Mouse (Mus musculus): ENCODE results near the gene Klf9. TPM values are rescaled to one million over a fixed set of nuclear protein-coding genes. Genes with fewer than 3 reads are reported as not detected.

Gene Klf9
- polyA plus RNA-seq, 1 experiment from 2014 or later = 1.2 TPM

- no peak for DNase-seq (ENCODE audit: low spot score)
- H3K9ac ChIP-seq (ENCODE audit: low read length) = no peak overlapping the region
- no peaks in the 10 kb centered on the region for H3K36me3 ChIP-seq (ENCODE audit: control insufficient read depth, insufficient read depth, low read length)
- no peaks in the 10 kb centered on the region for H3K27me3 ChIP-seq (ENCODE audit: control insufficient read depth, insufficient read depth, low read length)
- H3K4me1 ChIP-seq (ENCODE audit: control insufficient read depth, insufficient read depth, low read length) = no peaks in the 10 kb centered on the region
- H3K27ac ChIP-seq (replicated peaks; ENCODE audit: low read depth, low read length) = no peak overlapping the region
- H3K9me3 ChIP-seq (ENCODE audit: control insufficient read depth, low read length) = no peaks in the 10 kb centered on the region
- ATAC-seq (ENCODE audit: insufficient number of reproducible peaks, low FRiP score, low TSS enrichment, low read depth) = no peak
- H3K4me3 ChIP-seq (ENCODE audit: low read depth, low read length) = no peak overlapping the region
- 88% methylated on average over 3 of the region's 3 CpGs for WGBS
- no peak overlapping the region for H3K4me2 ChIP-seq (ENCODE audit: low read depth, severe bottlenecking)
Observed at GRCm38 (mm10) chr19:23178533-23178932, 37.5 kb downstream of the Klf9 start.

- ATAC-seq (ENCODE audit: insufficient number of reproducible peaks, low FRiP score, low TSS enrichment, low read depth) (no peak), DNase-seq (ENCODE audit: low spot score) (no peak)
- no peaks in the 10 kb centered on the region for H3K4me1 ChIP-seq (ENCODE audit: control insufficient read depth, insufficient read depth, low read length)
- 91% methylated on average over 4 of the region's 4 CpGs for WGBS
- no peaks in the 10 kb centered on the region for H3K9me3 ChIP-seq (ENCODE audit: control insufficient read depth, low read length)
- H3K27me3 ChIP-seq (ENCODE audit: control insufficient read depth, insufficient read depth, low read length) = no peaks in the 10 kb centered on the region
- H3K4me2 ChIP-seq (ENCODE audit: low read depth, severe bottlenecking) = no peak overlapping the region
- no peak overlapping the region for H3K27ac ChIP-seq (replicated peaks; ENCODE audit: low read depth, low read length)
- H3K36me3 ChIP-seq (ENCODE audit: control insufficient read depth, insufficient read depth, low read length) = no peaks in the 10 kb centered on the region
- H3K4me3 ChIP-seq (ENCODE audit: low read depth, low read length) = no peak overlapping the region
- no peak overlapping the region for H3K9ac ChIP-seq (ENCODE audit: low read length)
Observed at GRCm38 (mm10) chr19:23183493-23183892, 42.5 kb downstream of the Klf9 start.

- no peak for DNase-seq (ENCODE audit: low spot score)
- 82% methylated on average over 4 of the region's 4 CpGs for WGBS
- no peak for ATAC-seq (ENCODE audit: insufficient number of reproducible peaks, low FRiP score, low TSS enrichment, low read depth)
Observed at GRCm38 (mm10) chr19:23184068-23184467, 43.0 kb downstream of the Klf9 start.

GRCm38 (mm10) chr19:23187732-23188131 is 46.7 kb downstream of the Klf9 start:
- Histone ChIP-seq H3K27ac (replicated peaks; ENCODE audit: low read depth, low read length) (no peak overlapping the region), H3K36me3 (ENCODE audit: control insufficient read depth, insufficient read depth, low read length) (no peaks in the 10 kb centered on the region), H3K4me2 (ENCODE audit: low read depth, severe bottlenecking) (no peak overlapping the region), H3K4me3 (ENCODE audit: low read depth, low read length) (no peak overlapping the region), H3K9me3 (ENCODE audit: control insufficient read depth, low read length) (no peaks in the 10 kb centered on the region), H3K4me1 (ENCODE audit: control insufficient read depth, insufficient read depth, low read length) (no peaks in the 10 kb centered on the region), H3K27me3 (ENCODE audit: control insufficient read depth, insufficient read depth, low read length) (no peaks in the 10 kb centered on the region), H3K9ac (ENCODE audit: low read length) (no peak overlapping the region)
- DNase-seq (ENCODE audit: low spot score) (no peak), ATAC-seq (ENCODE audit: insufficient number of reproducible peaks, low FRiP score, low TSS enrichment, low read depth) (no peak)
- WGBS = 88% methylated on average over 6 of the region's 6 CpGs

More at GRCm38 (mm10) chr19:23184068-23184467, 43.0 kb downstream of the Klf9 start:
- no peaks in the 10 kb centered on the region for H3K27me3 ChIP-seq (ENCODE audit: control insufficient read depth, insufficient read depth, low read length)
- no peak overlapping the region for H3K4me3 ChIP-seq (ENCODE audit: low read depth, low read length)
- H3K27ac ChIP-seq (replicated peaks; ENCODE audit: low read depth, low read length) = no peak overlapping the region
- H3K4me2 ChIP-seq (ENCODE audit: low read depth, severe bottlenecking) = no peak overlapping the region
- H3K9ac ChIP-seq (ENCODE audit: low read length) = no peak overlapping the region
- no peaks in the 10 kb centered on the region for H3K36me3 ChIP-seq (ENCODE audit: control insufficient read depth, insufficient read depth, low read length)
- H3K9me3 ChIP-seq (ENCODE audit: control insufficient read depth, low read length) = no peaks in the 10 kb centered on the region
- no peaks in the 10 kb centered on the region for H3K4me1 ChIP-seq (ENCODE audit: control insufficient read depth, insufficient read depth, low read length)

- H3K9ac ChIP-seq (ENCODE audit: low read length) = no peak overlapping the region
- H3K27ac ChIP-seq (replicated peaks; ENCODE audit: low read depth, low read length) = no peak overlapping the region
- H3K4me2 ChIP-seq (ENCODE audit: low read depth, severe bottlenecking) = no peak overlapping the region
- H3K9me3 ChIP-seq (ENCODE audit: control insufficient read depth, low read length) = no peaks in the 10 kb centered on the region
- H3K27me3 ChIP-seq (ENCODE audit: control insufficient read depth, insufficient read depth, low read length) = no peaks in the 10 kb centered on the region
- H3K4me3 ChIP-seq (ENCODE audit: low read depth, low read length) = no peak overlapping the region
- H3K36me3 ChIP-seq (ENCODE audit: control insufficient read depth, insufficient read depth, low read length) = no peaks in the 10 kb centered on the region
- DNase-seq (ENCODE audit: low spot score) = no peak
- H3K4me1 ChIP-seq (ENCODE audit: control insufficient read depth, insufficient read depth, low read length) = no peaks in the 10 kb centered on the region
- no peak for ATAC-seq (ENCODE audit: insufficient number of reproducible peaks, low FRiP score, low TSS enrichment, low read depth)
- WGBS = 94% methylated on average over 7 of the region's 7 CpGs
Observed at GRCm38 (mm10) chr19:23188986-23189385, 48.0 kb downstream of the Klf9 start.

- no peaks in the 10 kb centered on the region for H3K36me3 ChIP-seq (ENCODE audit: control insufficient read depth, insufficient read depth, low read length)
- no peak overlapping the region for H3K4me3 ChIP-seq (ENCODE audit: low read depth, low read length)
- H3K4me2 ChIP-seq (ENCODE audit: low read depth, severe bottlenecking) = no peak overlapping the region
- WGBS = 92% methylated on average over 1 of the region's 1 CpGs
- ATAC-seq (ENCODE audit: insufficient number of reproducible peaks, low FRiP score, low TSS enrichment, low read depth) (no peak), DNase-seq (ENCODE audit: low spot score) (no peak)
- no peaks in the 10 kb centered on the region for H3K4me1 ChIP-seq (ENCODE audit: control insufficient read depth, insufficient read depth, low read length)
- H3K9me3 ChIP-seq (ENCODE audit: control insufficient read depth, low read length) = no peaks in the 10 kb centered on the region
- no peak overlapping the region for H3K27ac ChIP-seq (replicated peaks; ENCODE audit: low read depth, low read length)
- H3K9ac ChIP-seq (ENCODE audit: low read length) = no peak overlapping the region
- no peaks in the 10 kb centered on the region for H3K27me3 ChIP-seq (ENCODE audit: control insufficient read depth, insufficient read depth, low read length)
Observed at GRCm38 (mm10) chr19:23189744-23190143, 48.7 kb downstream of the Klf9 start.

- Histone ChIP-seq H3K27me3 (ENCODE audit: control insufficient read depth, insufficient read depth, low read length) (no peaks in the 10 kb centered on the region), H3K4me1 (ENCODE audit: control insufficient read depth, insufficient read depth, low read length) (no peaks in the 10 kb centered on the region), H3K4me2 (ENCODE audit: low read depth, severe bottlenecking) (no peak overlapping the region), H3K27ac (replicated peaks; ENCODE audit: low read depth, low read length) (no peak overlapping the region), H3K36me3 (ENCODE audit: control insufficient read depth, insufficient read depth, low read length) (no peaks in the 10 kb centered on the region; the same call in 1 of the 2 replicates), H3K9me3 (ENCODE audit: control insufficient read depth, low read length) (no peaks in the 10 kb centered on the region), H3K4me3 (ENCODE audit: low read depth, low read length) (no peak overlapping the region), H3K9ac (ENCODE audit: low read length) (no peak overlapping the region)
- DNase-seq (ENCODE audit: low spot score) (no peak), ATAC-seq (ENCODE audit: insufficient number of reproducible peaks, low FRiP score, low TSS enrichment, low read depth) (no peak)
- WGBS = 96% methylated on average over 6 of the region's 6 CpGs
Observed at GRCm38 (mm10) chr19:23191486-23191885, 50.5 kb downstream of the Klf9 start.

GRCm38 (mm10) chr19:23193076-23193475 is 52.0 kb downstream of the Klf9 start:
- H3K4me3 ChIP-seq (ENCODE audit: low read depth, low read length) = no peak overlapping the region
- H3K4me1 ChIP-seq (ENCODE audit: control insufficient read depth, insufficient read depth, low read length) = no peaks in the 10 kb centered on the region
- ATAC-seq (ENCODE audit: insufficient number of reproducible peaks, low FRiP score, low TSS enrichment, low read depth) (no peak), DNase-seq (ENCODE audit: low spot score) (no peak)
- H3K27me3 ChIP-seq (ENCODE audit: control insufficient read depth, insufficient read depth, low read length) = no peaks in the 10 kb centered on the region
- 82% methylated on average over 3 of the region's 3 CpGs for whole genome bisulfite sequencing
- no peak overlapping the region for H3K9ac ChIP-seq (ENCODE audit: low read length)
- H3K9me3 ChIP-seq (ENCODE audit: control insufficient read depth, low read length) = no peaks in the 10 kb centered on the region
- H3K4me2 ChIP-seq (ENCODE audit: low read depth, severe bottlenecking) = no peak overlapping the region
- H3K36me3 ChIP-seq (ENCODE audit: control insufficient read depth, insufficient read depth, low read length) = no peaks in the 10 kb centered on the region; the same call in 1 of the 2 replicates
- no peak overlapping the region for H3K27ac ChIP-seq (replicated peaks; ENCODE audit: low read depth, low read length)

GRCm38 (mm10) chr19:23202106-23202505 is 61.1 kb downstream of the Klf9 start:
- no peak overlapping the region for H3K4me2 ChIP-seq (ENCODE audit: low read depth, severe bottlenecking)
- peaks cover 17% of the 10 kb centered on the region; the same call in 1 of the 2 replicates for H3K36me3 ChIP-seq (ENCODE audit: control insufficient read depth, insufficient read depth, low read length)
- H3K4me1 ChIP-seq (ENCODE audit: control insufficient read depth, insufficient read depth, low read length) = no peaks in the 10 kb centered on the region
- no peak overlapping the region for H3K4me3 ChIP-seq (ENCODE audit: low read depth, low read length)
- H3K9ac ChIP-seq (ENCODE audit: low read length) = no peak overlapping the region
- 99% methylated on average over 5 of the region's 5 CpGs for WGBS
- no peak for DNase-seq (ENCODE audit: low spot score)
- H3K27ac ChIP-seq (replicated peaks; ENCODE audit: low read depth, low read length) = no peak overlapping the region
- no peaks in the 10 kb centered on the region for H3K27me3 ChIP-seq (ENCODE audit: control insufficient read depth, insufficient read depth, low read length)
- ATAC-seq (ENCODE audit: insufficient number of reproducible peaks, low FRiP score, low TSS enrichment, low read depth) = no peak
- peaks cover 5% of the 10 kb centered on the region; the same call in 1 of the 2 replicates for H3K9me3 ChIP-seq (ENCODE audit: control insufficient read depth, low read length)

Measured in limb, embryonic 11.5 days (tissue).